Mouse (Mus musculus) lung, postnatal 0 days (tissue): ENCODE measurements around the gene Hmox2. TPM values are rescaled to one million over a fixed set of nuclear protein-coding genes. Genes with fewer than 3 reads are reported as not detected.

ENCODE experiments used
- ATAC-seq: fragments of 200-750 bp; cut with Nextera tagmentation; 2 replicates; pipeline ENCODE4 v1.8.0; 2017; ENCODE audit warnings: moderate library complexity
- DNase-seq: peaks from one replicate; pipeline ENCODE4 v3.0.0-alpha.2; 2016; ENCODE audit warnings: low spot score
- H3K27ac ChIP-seq: fragments of 300-500 bp; sonication (generic); 2 replicates; pipeline ENCODE4 v1.5.1; 2014; ENCODE audit warnings: antibody characterized with exemption, mild to moderate bottlenecking, low read length, mixed read lengths
- H3K27me3 ChIP-seq: fragments of 300-500 bp; sonication (generic); replicated peaks from 2 replicates; pipeline ENCODE4 v1.6.1; 2014; ENCODE audit warnings: low read length, mixed read lengths; ENCODE audit not compliant: insufficient read depth
- H3K36me3 ChIP-seq: fragments of 300-500 bp; sonication (generic); 2 replicates; pipeline ENCODE4 v1.6.1; 2014; ENCODE audit warnings: low read length, mixed read lengths; ENCODE audit not compliant: insufficient read depth
- H3K4me1 ChIP-seq: fragments of 300-500 bp; sonication (generic); 2 replicates; pipeline ENCODE4 v1.6.1; 2014; ENCODE audit warnings: antibody characterized with exemption, low read depth, low read length, mixed read lengths; ENCODE audit not compliant: insufficient read depth
- H3K4me2 ChIP-seq: fragments of 300-500 bp; sonication (generic); replicated peaks from 2 replicates; pipeline ENCODE4 v1.6.1; 2014; ENCODE audit warnings: low read depth, mild to moderate bottlenecking, low read length, moderate library complexity, mixed read lengths
- H3K4me3 ChIP-seq: fragments of 300-500 bp; sonication (generic); 2 replicates; pipeline ENCODE4 v1.5.1; 2014; ENCODE audit warnings: low read depth, low read length
- H3K9ac ChIP-seq: fragments of 300-500 bp; sonication (generic); replicated peaks from 2 replicates; pipeline ENCODE4 v1.6.1; 2014; ENCODE audit warnings: low read depth, mild to moderate bottlenecking
- H3K9me3 ChIP-seq: fragments of 300-500 bp; sonication (generic); 2 replicates; pipeline ENCODE4 v1.6.1; 2016; ENCODE audit warnings: low read length, mixed read lengths
- CTCF ChIP-seq: IDR thresholded peaks from 2 replicates; pipeline ENCODE4 v1.5.1; 2016; ENCODE audit warnings: antibody characterized with exemption, mild to moderate bottlenecking
- EP300 ChIP-seq: IDR thresholded peaks from 2 replicates; pipeline ENCODE4 v1.6.1; 2016; ENCODE audit warnings: antibody characterized with exemption, mild to moderate bottlenecking, control low read depth
- WGBS: fragments of 180-500 bp; shearing (Covaris S2); extraction: QIAGEN DNeasy Blood & Tissue Kit; methylation state at CpG from one replicate; pipeline ENCODE4 v1.1.7; 2014; 5-methylcytosine and 5-hydroxymethylcytosine counted together
- polyA plus RNA-seq: library from polyadenylated mRNA; unstranded; fragments of >200 nt; fragmentation: Nextera tagmentation; extraction: Ambion mirVana; gene quantifications from 2 replicates; pipeline ENCODE4 v1.2.1, GENCODE M21; 2015

The Hmox2 gene
- polyA plus RNA-seq, 1 experiment from 2014 or later, result 97.9 TPM

GRCm38 (mm10) chr16:4785706-4786105 lies 59.5 kb downstream of the Hmox2 start:
- TF ChIP-seq CTCF (no peak), EP300 (no peak)
- Histone ChIP-seq H3K4me2 (no peak overlapping the region), H3K9ac (no peak overlapping the region), H3K27ac (no peak overlapping the region), H3K27me3 (no peaks in the 10 kb centered on the region), H3K36me3 (no peaks in the 10 kb centered on the region), H3K4me1 (peaks cover 18% of the 10 kb centered on the region; the same call in 1 of the 2 replicates), H3K9me3 (no peaks in the 10 kb centered on the region), H3K4me3 (no peak overlapping the region)
- 35% methylated on average over 4 of the region's 4 CpGs for WGBS
- DNase-seq (no peak), ATAC-seq (no peak)

- Histone ChIP-seq H3K36me3 (no peaks in the 10 kb centered on the region), H3K4me2 (no peak overlapping the region), H3K27me3 (no peaks in the 10 kb centered on the region), H3K4me1 (peaks cover 14% of the 10 kb centered on the region; the same call in 1 of the 2 replicates), H3K27ac (no peak overlapping the region), H3K9me3 (no peaks in the 10 kb centered on the region), H3K4me3 (no peak overlapping the region), H3K9ac (0 out of 2 replicates have a peak overlapping the region, but pooled peaks have one; percentile 13)
- TF ChIP-seq CTCF, result no peak
- no peak for TF ChIP-seq EP300
- DNase-seq, result no peak
- ATAC-seq, result no peak
Measured at GRCm38 (mm10) chr16:4788176-4788575, 62.0 kb downstream of the Hmox2 start.

- Histone ChIP-seq H3K27ac (peak overlapping the region; percentile 93), H3K4me1 (peaks cover 7% of the 10 kb centered on the region; the same call in 1 of the 2 replicates), H3K9me3 (no peaks in the 10 kb centered on the region), H3K36me3 (no peaks in the 10 kb centered on the region), H3K4me3 (peak overlapping the region; percentile 83), H3K4me2 (peak overlapping the region; percentile 91), H3K9ac (peak overlapping the region; percentile 82), H3K27me3 (no peaks in the 10 kb centered on the region)
- ATAC-seq (peak; percentile 40), DNase-seq (peak; percentile 33)
- under 1% methylated on average over 28 of the region's 29 CpGs for WGBS
- TF ChIP-seq CTCF, result no peak
- no peak for TF ChIP-seq EP300
Measured at GRCm38 (mm10) chr16:4789311-4789768, 63.2 kb downstream of the Hmox2 start.

GRCm38 (mm10) chr16:4789810-4790559 lies 63.8 kb downstream of the Hmox2 start, which contains the start of gene Cdip1:
Gene Cdip1, minus strand, starts transcription at chr16:4790292.
- H3K4me2 ChIP-seq, result peak within 1 kb of the TSS; percentile 91
- ATAC-seq, result peak; percentile 99
- H3K9ac ChIP-seq, result peak within 1 kb of the TSS; percentile 82
- DNase-seq, result peak; percentile 96
- H3K4me3 ChIP-seq, result peak within 1 kb of the TSS; percentile 83
- no peaks in the 10 kb centered on the region for H3K9me3 ChIP-seq
- H3K36me3 ChIP-seq, result no peaks in the 10 kb centered on the region
- peak within 1 kb of the TSS; percentile 93 for H3K27ac ChIP-seq
- WGBS, result 6% methylated on average over 51 of the region's 51 CpGs
- TF ChIP-seq CTCF (0 out of 2 replicates have a peak, but pooled peaks have one; percentile 19), EP300 (no peak)
- H3K4me1 ChIP-seq, result peaks cover 5% of the 10 kb centered on the region; the same call in 1 of the 2 replicates
- no peaks in the 10 kb centered on the region for H3K27me3 ChIP-seq

- Histone ChIP-seq H3K9ac (no peak overlapping the region), H3K36me3 (no peaks in the 10 kb centered on the region), H3K4me3 (no peak overlapping the region), H3K4me1 (peaks cover 5% of the 10 kb centered on the region; the same call in 1 of the 2 replicates), H3K27ac (no peak overlapping the region), H3K4me2 (no peak overlapping the region), H3K9me3 (no peaks in the 10 kb centered on the region), H3K27me3 (no peaks in the 10 kb centered on the region)
- 64% methylated on average over 2 of the region's 2 CpGs for WGBS
- no peak for TF ChIP-seq EP300
- peak; percentile 52 for TF ChIP-seq CTCF
- no peak for ATAC-seq
- peak; percentile 67 for DNase-seq
Measured at GRCm38 (mm10) chr16:4791332-4791731, 65.2 kb downstream of the Hmox2 start.

- ATAC-seq (peak; percentile 59), DNase-seq (peak; percentile 60)
- WGBS, result 53% methylated on average over 4 of the region's 4 CpGs
- Histone ChIP-seq H3K4me2 (no peak overlapping the region), H3K4me1 (no peaks in the 10 kb centered on the region), H3K27me3 (no peaks in the 10 kb centered on the region), H3K9ac (no peak overlapping the region), H3K36me3 (no peaks in the 10 kb centered on the region), H3K9me3 (no peaks in the 10 kb centered on the region), H3K4me3 (no peak overlapping the region), H3K27ac (no peak overlapping the region)
- TF ChIP-seq CTCF, result no peak
- TF ChIP-seq EP300, result no peak
Measured at GRCm38 (mm10) chr16:4796631-4797030, 70.5 kb downstream of the Hmox2 start.

Other genes starting within 250 kb of the Hmox2 start
- 5.5 and 6.6 TPM in 2 replicates for gene Srl, start 184.5 kb upstream of the Hmox2 start, polyA plus RNA-seq
- gene Tfap4, start 166.5 kb upstream of the Hmox2 start, polyA plus RNA-seq, result 5.7 and 6.4 TPM in 2 replicates
- gene Glis2, start 131.6 kb upstream of the Hmox2 start, polyA plus RNA-seq, result 20.7 and 26.5 TPM in 2 replicates
- 76.2 and 78.4 TPM in 2 replicates for gene Pam16, start 101.4 kb upstream of the Hmox2 start, polyA plus RNA-seq
- gene Vasn, start 86.4 kb upstream of the Hmox2 start, polyA plus RNA-seq, result 17.4 and 18.0 TPM in 2 replicates
- gene Dnaja3, start 86.4 kb upstream of the Hmox2 start, polyA plus RNA-seq, result 37.8 and 38.9 TPM in 2 replicates
- gene Coro7, start 46.6 kb upstream of the Hmox2 start, polyA plus RNA-seq, result 8.7 and 9.0 TPM in 2 replicates
- gene Nmral1, start 7.0 kb upstream of the Hmox2 start, polyA plus RNA-seq, result 6.0 and 7.1 TPM in 2 replicates
- 57.5 and 68.2 TPM in 2 replicates for gene Cdip1, start 63.9 kb downstream of the Hmox2 start, polyA plus RNA-seq
- gene 4930562C15Rik, start 109.1 kb downstream of the Hmox2 start, polyA plus RNA-seq, result 2.2 and 2.4 TPM in 2 replicates
- gene Ubald1, start 154.0 kb downstream of the Hmox2 start, polyA plus RNA-seq, result 33.7 and 39.5 TPM in 2 replicates
- 75.6 and 76.7 TPM in 2 replicates for gene Mgrn1, start 159.9 kb downstream of the Hmox2 start, polyA plus RNA-seq
- gene Nudt16l1, start 212.4 kb downstream of the Hmox2 start, polyA plus RNA-seq, result 87.6 and 92.0 TPM in 2 replicates
- gene Anks3, start 237.8 kb downstream of the Hmox2 start, polyA plus RNA-seq, result 41.0 and 43.4 TPM in 2 replicates